Mouse (Mus musculus) stomach, postnatal 0 days (tissue): ENCODE measurements around the gene Akr1e1. TPM values are rescaled to one million over a fixed set of nuclear protein-coding genes. Genes with fewer than 3 reads are reported as not detected.

ENCODE experiments used
- ATAC-seq: fragments of 200-750 bp; cut with Nextera tagmentation; 2 replicates; pipeline ENCODE4 v1.8.0; 2017; ENCODE audit not compliant: low FRiP score, low TSS enrichment
- DNase-seq: peaks from one replicate; pipeline ENCODE4 v3.0.0-alpha.2; 2016; ENCODE audit warnings: low spot score
- H3K27ac ChIP-seq: fragments of 300-500 bp; sonication (generic); replicated peaks from 2 replicates; pipeline ENCODE4 v1.5.1; 2014; ENCODE audit warnings: mild to moderate bottlenecking, control low read depth
- H3K27me3 ChIP-seq: fragments of 300-500 bp; sonication (generic); 2 replicates; pipeline ENCODE4 v1.6.1; 2014; ENCODE audit warnings: low read length; ENCODE audit not compliant: control insufficient read depth, insufficient read depth
- H3K36me3 ChIP-seq: fragments of 300-500 bp; sonication (generic); 2 replicates; pipeline ENCODE4 v1.6.1; 2014; ENCODE audit warnings: low read length, mixed read lengths; ENCODE audit not compliant: control insufficient read depth, insufficient read depth
- H3K4me1 ChIP-seq: fragments of 300-500 bp; sonication (generic); replicated peaks from 2 replicates; pipeline ENCODE4 v1.6.1; 2014; ENCODE audit warnings: antibody characterized with exemption; ENCODE audit not compliant: control insufficient read depth, insufficient read depth
- H3K4me2 ChIP-seq: fragments of 300-500 bp; sonication (generic); replicated peaks from 2 replicates; pipeline ENCODE4 v1.6.1; 2014; ENCODE audit warnings: low read depth, mild to moderate bottlenecking, control low read depth, moderate library complexity
- H3K4me3 ChIP-seq: fragments of 300-500 bp; sonication (generic); 2 replicates; pipeline ENCODE4 v1.5.1; 2014; ENCODE audit warnings: low read depth, low read length, control low read depth
- H3K9ac ChIP-seq: fragments of 300-500 bp; sonication (generic); 2 replicates; pipeline ENCODE4 v1.6.1; 2014; ENCODE audit warnings: mild to moderate bottlenecking, low read length, control low read depth, mixed read lengths
- H3K9me3 ChIP-seq: fragments of 300-500 bp; sonication (generic); 2 replicates; pipeline ENCODE4 v1.6.1; 2016; ENCODE audit warnings: low read length; ENCODE audit not compliant: control insufficient read depth
- CTCF ChIP-seq: IDR thresholded peaks from 2 replicates; pipeline ENCODE4 v1.5.1; 2016; ENCODE audit warnings: antibody characterized with exemption, low read depth, mild to moderate bottlenecking, moderate library complexity
- EP300 ChIP-seq: optimal IDR thresholded peaks from 2 replicates; pipeline ENCODE3; 2016; ENCODE audit warnings: antibody characterized with exemption
- WGBS: fragments of 180-500 bp; shearing (Covaris S2); extraction: QIAGEN DNeasy Blood & Tissue Kit; methylation state at CpG from one replicate; pipeline ENCODE4 v1.1.7; 2014; 5-methylcytosine and 5-hydroxymethylcytosine counted together
- polyA plus RNA-seq: library from polyadenylated mRNA; unstranded; fragments of >200 nt; fragmentation: Nextera tagmentation; extraction: Ambion mirVana; gene quantifications from 2 replicates; pipeline ENCODE4 v1.2.1, GENCODE M21; 2015

Akr1e1 gene
- 26.8 and 28.3 TPM in 2 replicates for polyA plus RNA-seq

DNA sequence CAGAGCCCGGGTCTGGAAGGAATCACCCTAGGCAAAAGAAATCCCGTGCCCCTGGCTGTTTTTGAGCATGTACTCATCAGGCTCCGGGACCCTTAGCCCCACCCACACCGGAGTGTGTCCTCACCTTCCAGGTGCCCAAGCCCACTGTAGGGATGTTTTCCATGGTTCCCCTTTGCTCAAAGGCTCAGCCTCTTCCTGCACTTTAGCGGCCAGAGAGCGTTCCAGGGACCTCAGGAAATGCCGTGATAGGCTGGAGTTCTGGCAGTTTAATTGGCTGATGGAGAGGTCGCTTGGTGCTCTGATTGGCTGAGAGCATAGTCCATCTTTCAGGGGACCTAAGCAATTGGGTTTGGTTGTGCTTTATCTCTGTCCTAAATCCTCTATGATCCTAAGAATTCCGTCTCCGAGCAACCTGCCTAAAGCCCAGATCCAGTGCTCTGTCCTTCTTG, at the start of gene Akr1e1:
Akr1e1 (minus strand) TSS at position 214 of the 449 bp plus-strand sequence.
- Histone ChIP-seq H3K36me3 (no peaks in the 10 kb centered on the region), H3K4me3 (peak within 1 kb of the TSS; percentile 58), H3K27ac (peak within 1 kb of the TSS; percentile 70), H3K4me2 (peak within 1 kb of the TSS; percentile 69), H3K9me3 (no peaks in the 10 kb centered on the region), H3K27me3 (no peaks in the 10 kb centered on the region), H3K4me1 (no peaks in the 10 kb centered on the region), H3K9ac (peak within 1 kb of the TSS; percentile 67)
- ATAC-seq (peak; percentile 100), DNase-seq (peak; percentile 87)
- 11% methylated on average over 10 of the region's 10 CpGs for WGBS
- TF ChIP-seq CTCF (no peak), EP300 (peak; percentile 59)

DNA sequence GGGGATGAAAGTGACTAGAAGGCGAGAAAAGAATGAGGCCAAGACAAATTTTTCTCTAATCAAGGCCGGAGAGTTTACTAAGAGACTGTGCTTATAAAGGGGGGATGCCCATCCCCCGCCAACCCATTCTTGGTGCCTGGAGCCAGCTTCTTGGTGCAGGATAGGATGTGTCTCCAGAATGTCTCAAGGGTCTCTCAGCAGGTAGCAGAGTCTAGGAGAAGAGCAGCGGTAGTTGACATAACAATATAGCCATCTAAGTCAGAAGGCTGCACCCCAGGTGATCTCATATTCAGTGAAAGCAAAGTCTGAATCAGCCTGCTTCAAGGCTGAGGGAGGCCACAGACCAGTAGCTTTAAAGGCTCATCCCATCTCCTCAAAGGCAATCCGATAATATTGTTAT, 49.4 kb upstream of the Akr1e1 start:
- 92% methylated on average over 5 of the region's 5 CpGs for WGBS
- ATAC-seq (no peak), DNase-seq (no peak)
- Histone ChIP-seq H3K36me3 (no peaks in the 10 kb centered on the region), H3K4me1 (no peaks in the 10 kb centered on the region), H3K27me3 (no peaks in the 10 kb centered on the region), H3K4me3 (no peak overlapping the region), H3K9me3 (no peaks in the 10 kb centered on the region), H3K9ac (no peak overlapping the region), H3K27ac (no peak overlapping the region), H3K4me2 (no peak overlapping the region)
- no peak for TF ChIP-seq CTCF
- TF ChIP-seq EP300: no peak

DNA sequence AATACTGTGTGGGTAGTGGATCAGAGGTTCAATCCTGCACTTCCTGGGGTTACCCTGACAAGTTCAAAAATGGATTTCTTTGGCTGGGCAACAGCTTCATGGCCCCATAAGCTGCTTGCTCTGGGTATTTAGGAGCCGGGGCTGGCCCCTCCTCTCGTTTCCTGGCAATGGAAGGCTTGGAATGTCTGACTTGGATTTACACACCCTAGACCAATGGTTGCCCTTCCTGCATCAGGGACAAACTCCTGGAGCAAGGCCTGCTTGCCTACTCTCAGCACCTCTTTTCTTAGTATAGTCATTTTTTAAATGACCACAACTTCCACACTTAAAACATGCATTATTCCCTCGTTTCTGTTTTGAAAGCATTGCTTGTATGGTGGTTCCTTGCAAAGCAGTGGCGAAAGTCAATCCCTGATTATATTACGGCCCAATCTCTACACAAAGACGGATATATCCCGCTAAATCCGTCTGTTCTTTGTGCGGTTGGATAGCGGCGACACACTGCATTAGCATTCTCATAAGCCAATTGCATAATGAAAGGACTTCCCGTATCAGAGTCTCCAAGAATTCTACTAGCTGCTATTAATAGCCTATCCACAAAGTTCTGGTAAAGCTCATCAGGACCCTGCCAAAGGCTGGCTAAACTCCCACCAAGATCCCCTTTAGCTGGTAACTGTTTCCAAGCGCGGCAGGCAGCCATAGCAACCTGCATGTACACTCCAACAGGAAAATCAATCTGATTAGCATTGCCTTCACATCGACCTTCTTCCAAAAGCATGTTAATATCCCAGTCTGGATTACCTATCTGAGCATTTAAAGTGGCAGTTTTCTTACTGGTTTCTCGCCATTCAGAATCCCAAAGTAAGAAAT, 47.5 kb upstream of the Akr1e1 start:
- TF ChIP-seq EP300 (no peak), CTCF (no peak)
- ATAC-seq (no peak), DNase-seq (no peak)
- Histone ChIP-seq H3K4me3 (no peak overlapping the region), H3K27me3 (no peaks in the 10 kb centered on the region), H3K9ac (no peak overlapping the region), H3K4me1 (no peaks in the 10 kb centered on the region), H3K4me2 (no peak overlapping the region), H3K36me3 (no peaks in the 10 kb centered on the region), H3K27ac (no peak overlapping the region), H3K9me3 (no peaks in the 10 kb centered on the region)
- 87% methylated on average over 16 of the region's 16 CpGs for WGBS

DNA sequence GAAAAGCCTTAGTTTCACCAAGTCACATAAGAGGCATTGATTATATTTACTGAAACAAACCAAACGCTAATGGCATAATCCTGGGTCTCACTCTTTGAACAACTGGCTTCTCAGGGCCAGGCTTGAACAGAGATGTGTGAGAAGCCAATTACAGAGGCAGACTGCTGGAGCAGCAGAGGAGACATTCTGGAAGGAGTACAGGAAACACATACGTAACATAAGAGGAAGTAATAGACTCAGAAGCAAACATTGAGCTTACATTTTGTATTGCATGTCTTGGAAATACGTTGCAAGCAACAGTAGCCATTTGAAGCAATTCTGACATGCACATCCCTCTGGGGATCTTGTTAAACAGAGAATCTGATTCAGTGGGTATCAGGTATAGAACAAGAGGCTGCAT, 41.2 kb upstream of the Akr1e1 start:
- ATAC-seq: no peak
- TF ChIP-seq EP300 (no peak), CTCF (no peak)
- 63% methylated on average over 3 of the region's 3 CpGs for WGBS

DNA sequence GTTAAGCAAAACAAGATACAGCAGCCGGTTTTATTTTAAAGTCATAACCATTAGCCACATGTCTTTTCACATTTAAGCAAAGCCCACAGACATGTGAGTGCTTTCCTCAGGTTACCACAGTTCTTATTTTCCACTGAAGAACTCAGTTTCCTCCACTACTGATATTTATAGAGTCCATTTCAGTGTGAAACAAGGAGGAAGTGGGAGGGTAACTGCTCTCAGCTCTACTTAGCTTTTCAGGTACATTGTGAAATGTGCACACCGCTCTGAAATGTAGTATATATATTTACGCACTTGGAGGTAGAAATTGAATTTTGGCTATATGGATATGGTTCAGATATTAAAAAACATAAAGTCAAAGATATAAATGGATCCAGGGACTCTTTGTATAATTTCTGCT, 36.3 kb upstream of the Akr1e1 start:
- no peak overlapping the region for H3K4me3 ChIP-seq
- WGBS: 90% methylated on average over 3 of the region's 3 CpGs
- DNase-seq: no peak
- no peak for ATAC-seq
- no peak overlapping the region for H3K9ac ChIP-seq
- H3K27ac ChIP-seq: no peak overlapping the region
- H3K9me3 ChIP-seq: no peaks in the 10 kb centered on the region
- no peak overlapping the region for H3K4me2 ChIP-seq
- H3K36me3 ChIP-seq: no peaks in the 10 kb centered on the region
- H3K4me1 ChIP-seq: no peaks in the 10 kb centered on the region
- H3K27me3 ChIP-seq: no peaks in the 10 kb centered on the region
- TF ChIP-seq EP300 (no peak), CTCF (no peak)

More for the DNA sequence above, 41.2 kb upstream of the Akr1e1 start:
- no peaks in the 10 kb centered on the region for H3K36me3 ChIP-seq
- no peak overlapping the region for H3K27ac ChIP-seq
- H3K4me3 ChIP-seq: no peak overlapping the region
- no peak for DNase-seq
- H3K27me3 ChIP-seq: no peaks in the 10 kb centered on the region
- H3K4me1 ChIP-seq: no peaks in the 10 kb centered on the region
- no peak overlapping the region for H3K9ac ChIP-seq
- no peaks in the 10 kb centered on the region for H3K9me3 ChIP-seq
- H3K4me2 ChIP-seq: no peak overlapping the region

DNA sequence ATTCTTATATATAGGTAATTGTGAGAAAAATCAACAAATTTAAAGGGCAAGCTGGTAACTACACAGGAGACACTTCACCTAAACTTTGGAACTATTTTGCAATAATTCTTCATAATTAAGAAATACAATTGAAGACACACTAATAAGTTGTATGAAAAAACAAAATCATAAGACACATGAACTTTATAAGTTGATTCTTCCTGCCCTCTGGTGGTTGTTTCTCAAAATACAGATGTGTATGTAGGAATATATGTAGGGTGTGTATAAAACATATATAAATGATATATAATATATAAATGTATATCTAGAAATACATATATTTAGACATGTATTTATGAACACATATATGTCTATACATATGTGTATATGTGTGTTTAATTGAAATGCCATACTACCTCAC, 1.9 kb upstream of the Akr1e1 start:
- no peaks in the 10 kb centered on the region for H3K36me3 ChIP-seq
- no peak for ATAC-seq
- no peak overlapping the region for H3K4me2 ChIP-seq
- no peak overlapping the region for H3K27ac ChIP-seq
- TF ChIP-seq CTCF (peak; percentile 66), EP300 (no peak)
- no peaks in the 10 kb centered on the region for H3K4me1 ChIP-seq
- H3K9me3 ChIP-seq: no peaks in the 10 kb centered on the region
- DNase-seq: no peak
- no peak overlapping the region for H3K9ac ChIP-seq
- no peaks in the 10 kb centered on the region for H3K27me3 ChIP-seq
- H3K4me3 ChIP-seq: no peak overlapping the region
